Mouse (Mus musculus) telencephalon, adult 2 months (tissue): ENCODE data around the gene Pxdn.

Source experiments
- DNase-seq: peaks from one replicate; pipeline ENCODE4 v3.0.0-alpha.2; 2011; ENCODE audit warnings: low read depth, low spot score

Pxdn gene

GRCm38 (mm10) chr12:30023491-30023890 is 86.1 kb downstream of the Pxdn start:
- DNase-seq, result no peak

DNA sequence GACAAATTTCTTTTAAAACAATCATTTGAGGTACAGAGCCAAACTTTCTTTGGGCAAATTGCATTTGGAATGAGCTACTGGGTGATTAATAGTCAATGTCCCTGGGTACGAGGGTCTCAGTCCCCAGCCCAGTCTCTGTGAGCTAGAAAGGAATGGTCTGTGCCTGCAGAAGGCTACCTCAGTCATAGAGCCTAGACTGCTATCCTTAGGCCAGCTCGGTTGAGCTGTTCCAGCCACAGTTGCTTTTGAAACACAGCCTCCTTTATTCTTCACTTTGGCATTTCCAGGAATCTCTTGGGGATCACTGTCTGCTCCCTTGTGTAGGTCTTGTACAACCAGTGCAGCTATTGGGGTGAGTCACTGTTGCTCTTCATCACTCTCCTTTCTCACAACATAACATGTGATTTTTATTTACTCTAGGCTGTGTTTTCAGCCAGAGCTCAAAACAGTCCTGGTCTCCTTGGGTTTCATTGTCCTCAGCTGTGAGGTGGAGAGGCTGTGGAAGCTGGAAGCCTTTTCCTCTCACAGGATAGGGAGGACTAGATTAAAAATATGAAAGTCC is 86.9 kb downstream of the Pxdn start:
- DNase-seq, result no peak

DNA sequence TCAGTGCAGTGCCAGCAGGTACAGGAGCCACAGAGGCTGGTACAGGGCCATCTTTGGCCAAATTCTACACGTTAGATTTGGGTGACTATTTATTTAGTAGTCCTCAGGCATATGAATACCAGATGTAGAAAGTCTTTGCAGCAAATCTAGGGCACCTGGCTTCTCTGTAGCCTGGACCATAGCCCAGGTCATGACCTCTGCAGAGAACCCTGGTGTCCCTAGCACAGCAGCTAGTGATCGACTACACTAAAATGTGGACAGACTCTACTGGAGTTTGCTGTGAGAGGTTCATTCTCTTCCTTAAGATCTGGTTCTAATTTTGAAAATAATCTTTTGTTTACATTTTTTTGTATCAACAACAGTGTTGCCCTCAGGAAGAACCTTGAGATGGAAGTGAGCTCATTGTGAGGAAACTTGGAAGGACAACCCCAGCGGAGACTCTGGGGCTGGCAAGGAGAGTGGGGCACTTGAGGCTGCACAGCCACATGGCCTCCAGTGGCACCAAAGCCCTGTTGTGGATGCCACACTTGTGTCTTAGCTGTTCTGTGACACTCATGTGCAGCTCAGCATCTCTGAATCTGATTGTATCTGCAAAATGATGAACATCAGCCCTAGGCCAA is 90.4 kb downstream of the Pxdn start:
- DNase-seq, result no peak

GRCm38 (mm10) chr12:30029111-30029510 is 91.7 kb downstream of the Pxdn start:
- DNase-seq, result no peak

- DNase-seq, result no peak
These were observed 93.2 kb downstream of the Pxdn start for GRCm38 (mm10) chr12:30030571-30030970.

DNA sequence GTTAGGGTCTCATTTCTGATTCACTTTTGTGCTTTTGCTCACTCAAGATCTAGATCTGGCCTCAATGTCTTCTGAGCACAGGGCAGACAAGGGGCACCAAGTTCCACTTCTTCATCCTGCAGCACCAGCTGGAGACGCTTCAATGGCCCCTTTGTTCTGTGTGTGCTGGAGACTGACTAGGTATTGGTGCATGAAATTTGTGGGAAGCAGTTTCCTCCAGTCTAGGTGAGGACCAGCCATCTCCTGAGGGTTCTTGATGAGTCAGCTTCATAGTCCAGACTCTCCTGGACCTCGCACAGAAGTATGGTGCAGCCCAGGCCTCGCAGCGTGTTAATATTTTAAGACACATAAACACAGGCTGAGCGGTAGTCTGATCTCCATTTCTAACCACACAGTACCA is 97.3 kb downstream of the Pxdn start:
- no peak for DNase-seq

GRCm38 (mm10) chr12:30035406-30035805 is 98.0 kb downstream of the Pxdn start:
- DNase-seq, result no peak

- no peak for DNase-seq
These were observed 98.6 kb downstream of the Pxdn start for GRCm38 (mm10) chr12:30035841-30036568.

GRCm38 (mm10) chr12:30036569-30037055 is 99.2 kb downstream of the Pxdn start:
- no peak for DNase-seq

- DNase-seq, result no peak
These were observed 102.2 kb downstream of the Pxdn start for GRCm38 (mm10) chr12:30039565-30039964.

DNA sequence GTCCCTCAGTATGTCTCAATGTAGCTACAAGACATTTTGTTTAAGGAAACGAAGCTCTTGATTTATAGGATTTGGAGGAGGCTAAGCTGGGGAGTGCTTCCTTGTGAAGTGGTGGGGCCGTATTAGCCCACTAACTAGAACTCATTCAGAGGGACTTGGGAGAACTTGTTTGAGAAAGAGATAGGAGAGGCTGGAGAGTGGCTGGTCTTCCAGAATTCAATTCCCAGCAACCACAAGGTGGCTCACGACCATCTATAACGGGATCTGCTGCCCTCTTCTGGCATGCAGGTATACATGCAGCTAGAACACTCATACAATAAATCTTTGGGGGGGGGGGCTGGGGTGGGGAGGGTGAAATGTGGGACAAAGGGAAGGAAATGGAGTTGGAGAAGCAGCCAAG is 102.7 kb downstream of the Pxdn start:
- DNase-seq, result no peak

- no peak for DNase-seq
These were observed 111.4 kb downstream of the Pxdn start for GRCm38 (mm10) chr12:30048848-30049247.

DNA sequence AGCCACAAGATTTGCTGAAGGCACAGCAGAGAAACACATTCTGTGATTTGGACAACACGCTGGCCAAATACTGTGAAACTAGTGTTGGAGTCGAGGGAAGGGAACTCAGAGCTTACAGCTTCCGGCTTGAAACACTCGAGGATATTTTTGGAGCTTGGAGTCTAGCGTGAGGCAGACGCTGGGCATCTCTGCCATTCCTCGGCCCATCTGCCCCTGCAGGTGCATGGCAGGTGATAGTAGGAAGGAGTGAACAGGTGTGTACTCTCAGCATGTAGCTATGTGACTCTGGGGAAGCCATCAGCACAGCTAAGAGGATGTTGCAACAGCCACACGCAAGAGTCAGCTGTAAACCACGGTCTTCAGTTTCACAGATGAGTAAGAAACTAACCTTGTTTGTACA is 112.4 kb downstream of the Pxdn start:
- DNase-seq, result no peak

- peak; percentile 26 for DNase-seq
These were observed 112.8 kb downstream of the Pxdn start for GRCm38 (mm10) chr12:30050235-30050634.

- no peak for DNase-seq
These were observed 117.5 kb downstream of the Pxdn start for GRCm38 (mm10) chr12:30054761-30055540.

DNA sequence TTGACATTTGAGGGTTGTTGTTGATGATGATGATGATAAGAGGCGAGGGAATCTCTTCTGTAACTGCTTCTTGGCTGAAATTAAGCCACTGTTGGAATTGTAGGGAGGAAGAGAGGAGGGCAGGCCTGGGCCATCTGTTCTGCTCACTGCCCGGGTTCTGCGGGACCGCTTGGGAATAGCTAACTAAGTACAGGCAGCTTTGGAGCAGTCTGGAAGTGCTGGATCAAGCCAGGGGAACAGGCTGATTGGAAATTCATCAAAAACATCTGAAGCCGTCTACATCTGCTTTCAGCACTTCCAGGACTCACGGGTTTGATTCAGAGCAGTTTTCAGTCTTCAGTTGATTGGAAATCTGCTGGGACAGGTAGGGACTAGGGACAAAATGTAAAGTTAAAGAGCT is 120.6 kb downstream of the Pxdn start:
- no peak for DNase-seq

DNA sequence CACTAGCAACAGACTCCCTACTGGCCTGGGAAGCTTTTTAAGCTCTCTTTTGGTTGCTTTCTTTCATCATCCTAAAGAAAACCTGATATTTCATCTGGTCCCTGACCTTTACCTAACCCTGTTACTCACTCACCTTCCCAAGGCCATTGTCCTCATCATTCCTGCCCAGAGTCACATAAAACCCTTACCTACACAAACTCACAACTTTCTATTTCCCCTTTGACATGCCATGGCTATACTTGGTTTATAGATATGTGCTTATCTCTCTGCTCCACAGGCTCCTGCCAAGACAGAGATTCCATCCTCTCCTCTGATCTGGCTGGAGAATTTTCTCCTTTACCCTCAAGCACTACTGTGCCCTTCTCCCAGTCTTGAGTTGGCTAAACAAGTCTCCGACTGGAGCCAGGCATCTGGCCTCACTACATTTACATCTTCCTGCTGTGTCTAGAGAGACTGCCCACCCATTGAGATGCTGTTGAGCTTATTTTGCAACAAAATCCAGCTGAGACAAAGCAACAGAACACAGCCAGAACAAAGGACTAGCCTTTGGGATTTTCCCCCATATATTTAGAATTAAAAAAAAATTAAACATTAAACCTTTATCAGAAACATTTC is 124.2 kb downstream of the Pxdn start:
- DNase-seq, result no peak

- DNase-seq, result no peak
These were observed 124.7 kb downstream of the Pxdn start for GRCm38 (mm10) chr12:30062118-30062505.
